Mouse (Mus musculus): ENCODE measurements around the gene Smarcal1. TPM values are rescaled to one million over a fixed set of nuclear protein-coding genes. Genes with fewer than 3 reads are reported as not detected.
A peak's percentile ranks its signal among the peaks of the same experiment; 100 is the strongest.

Smarcal1 gene
- total RNA-seq, 2 experiments from 2014 or later, result 42.3 to 45.3 TPM

DNA sequence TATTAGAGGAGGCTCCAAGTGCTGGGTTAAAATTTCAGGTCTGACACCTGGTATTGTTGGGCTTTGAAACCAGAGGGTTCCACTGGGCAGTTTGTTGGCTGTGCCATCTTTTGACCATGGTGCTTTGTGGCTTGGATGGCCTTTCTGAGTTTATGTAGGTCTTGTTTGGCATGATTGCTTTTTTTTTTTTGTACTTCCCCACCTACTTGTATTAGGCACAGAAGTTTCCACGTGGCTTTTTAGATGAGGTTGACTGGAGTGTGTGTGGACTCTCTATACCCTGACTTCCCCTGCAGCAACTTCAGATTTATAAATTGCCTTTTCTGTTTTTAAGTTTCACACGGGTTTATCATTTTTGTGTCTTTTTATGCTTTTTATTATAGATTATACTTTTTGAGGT lies 5.7 kb downstream of the Smarcal1 start:
- no peak for DNase-seq (ENCODE audit: low spot score in 2 of 2)

DNA sequence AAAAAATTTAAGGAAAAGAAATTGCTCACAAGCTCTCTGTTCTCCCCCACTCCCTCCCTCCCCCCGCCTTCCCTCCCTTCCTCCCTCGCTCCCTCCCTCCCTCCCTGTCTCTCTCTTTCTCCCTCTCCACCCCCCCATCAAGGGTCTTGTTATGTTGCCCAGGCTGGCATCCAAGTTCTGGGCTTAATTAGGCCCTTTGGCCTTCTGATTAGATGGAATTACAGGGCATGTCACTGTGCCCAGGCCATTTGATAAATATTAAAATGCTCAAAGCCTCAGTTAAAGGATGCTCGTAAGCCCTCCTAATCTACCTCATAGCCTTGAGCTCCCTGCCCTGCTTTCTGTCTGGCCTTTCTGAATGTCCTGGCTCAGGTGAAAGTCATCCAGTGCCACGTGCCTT lies 7.6 kb downstream of the Smarcal1 start:
- DNase-seq (ENCODE audit: low spot score in 2 of 2), result no peak

DNA sequence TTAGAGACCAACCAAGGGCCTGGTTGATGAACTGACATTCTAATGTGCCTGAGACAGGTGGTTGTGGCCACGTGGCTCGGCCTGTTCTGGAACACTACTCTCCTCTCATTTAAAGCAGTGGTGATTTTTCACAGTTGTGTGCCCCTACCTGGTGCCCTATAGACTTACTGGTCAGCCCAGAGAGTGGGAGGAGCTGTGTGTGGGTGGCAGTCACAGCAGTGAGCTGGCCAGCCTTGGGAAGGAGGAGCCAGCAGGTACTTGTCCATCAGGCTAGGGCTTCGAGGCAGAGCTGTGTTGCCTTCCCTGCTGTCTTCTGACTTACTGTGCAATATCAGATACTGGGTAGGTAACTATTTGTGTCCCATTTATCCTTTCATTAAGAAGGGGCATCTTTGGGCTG lies 9.3 kb downstream of the Smarcal1 start:
- DNase-seq (ENCODE audit: low spot score in 2 of 2), result no peak

DNA sequence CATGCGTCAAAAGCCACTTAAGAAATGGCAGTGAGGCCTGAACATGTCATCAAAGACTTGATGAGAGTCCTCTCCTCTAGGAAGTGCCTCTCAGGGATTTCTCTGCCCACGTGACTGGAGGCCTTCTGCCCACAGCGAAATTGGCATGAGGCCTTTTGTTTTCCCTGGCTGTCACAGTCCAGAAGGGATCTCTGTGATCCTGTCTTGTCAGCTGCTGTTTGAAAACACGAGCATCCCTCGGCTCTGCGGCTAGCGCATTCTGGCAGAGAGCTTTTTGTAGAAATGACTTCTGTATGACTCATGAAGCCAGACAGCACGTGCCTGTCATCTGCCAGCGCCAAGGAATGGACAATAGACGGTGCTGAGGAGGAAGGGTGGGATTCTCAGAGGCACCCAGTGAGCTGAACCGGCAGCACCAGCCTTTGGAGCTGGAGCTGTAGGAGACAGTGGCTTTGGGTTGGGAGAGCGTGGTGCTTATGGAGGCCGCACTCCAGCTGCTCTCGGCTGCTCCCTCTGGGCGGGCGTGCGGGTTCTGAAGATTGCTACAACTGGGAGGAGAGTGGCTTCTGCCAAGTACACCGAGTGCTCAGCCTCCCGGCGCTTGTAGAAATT lies 10.4 kb downstream of the Smarcal1 start:
- DNase-seq (ENCODE audit: low spot score in 2 of 2), result peak; percentile 33 to 53

DNA sequence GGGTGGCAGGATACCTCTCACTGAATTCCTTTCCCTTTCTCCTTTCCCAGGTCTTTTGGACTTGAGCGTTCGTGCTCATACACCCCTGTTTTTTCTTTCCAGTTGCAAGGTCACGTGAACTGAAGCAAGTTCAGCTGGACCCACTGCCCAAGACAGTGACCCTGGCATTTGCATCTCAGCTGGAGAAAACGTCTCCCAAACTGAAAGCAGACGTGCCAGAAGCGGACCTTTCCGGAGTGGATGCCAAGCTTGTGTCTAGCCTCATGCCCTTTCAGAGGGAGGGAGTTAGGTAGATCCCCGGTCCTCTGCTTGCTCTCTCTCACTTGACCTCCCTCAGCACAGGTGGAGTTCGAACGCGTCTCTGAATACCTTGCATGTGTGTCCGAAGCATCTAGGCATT lies 12.6 kb downstream of the Smarcal1 start:
- DNase-seq (ENCODE audit: low spot score in 2 of 2), result no peak

DNA sequence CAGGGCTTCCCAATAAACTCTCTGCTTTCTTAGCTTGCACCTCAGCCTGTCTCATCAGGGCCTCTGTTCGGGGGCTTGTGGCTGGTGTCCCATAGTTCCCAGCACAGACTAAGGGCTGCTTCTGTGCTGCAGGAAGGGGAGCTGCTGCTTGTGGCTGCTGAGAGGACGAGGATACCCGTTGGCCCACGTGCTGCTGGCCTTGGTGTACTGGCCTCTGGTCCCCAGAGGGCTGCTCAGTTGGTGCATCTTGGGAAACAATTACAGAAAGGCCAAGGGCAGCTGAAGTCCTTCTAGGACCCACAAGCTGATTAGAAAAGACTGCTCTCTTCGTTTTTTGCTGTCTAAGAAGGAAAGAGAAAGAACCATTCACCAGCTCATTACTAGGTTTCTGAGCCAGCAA lies 13.2 kb downstream of the Smarcal1 start:
- no peak for DNase-seq (ENCODE audit: low spot score in 2 of 2)

DNA sequence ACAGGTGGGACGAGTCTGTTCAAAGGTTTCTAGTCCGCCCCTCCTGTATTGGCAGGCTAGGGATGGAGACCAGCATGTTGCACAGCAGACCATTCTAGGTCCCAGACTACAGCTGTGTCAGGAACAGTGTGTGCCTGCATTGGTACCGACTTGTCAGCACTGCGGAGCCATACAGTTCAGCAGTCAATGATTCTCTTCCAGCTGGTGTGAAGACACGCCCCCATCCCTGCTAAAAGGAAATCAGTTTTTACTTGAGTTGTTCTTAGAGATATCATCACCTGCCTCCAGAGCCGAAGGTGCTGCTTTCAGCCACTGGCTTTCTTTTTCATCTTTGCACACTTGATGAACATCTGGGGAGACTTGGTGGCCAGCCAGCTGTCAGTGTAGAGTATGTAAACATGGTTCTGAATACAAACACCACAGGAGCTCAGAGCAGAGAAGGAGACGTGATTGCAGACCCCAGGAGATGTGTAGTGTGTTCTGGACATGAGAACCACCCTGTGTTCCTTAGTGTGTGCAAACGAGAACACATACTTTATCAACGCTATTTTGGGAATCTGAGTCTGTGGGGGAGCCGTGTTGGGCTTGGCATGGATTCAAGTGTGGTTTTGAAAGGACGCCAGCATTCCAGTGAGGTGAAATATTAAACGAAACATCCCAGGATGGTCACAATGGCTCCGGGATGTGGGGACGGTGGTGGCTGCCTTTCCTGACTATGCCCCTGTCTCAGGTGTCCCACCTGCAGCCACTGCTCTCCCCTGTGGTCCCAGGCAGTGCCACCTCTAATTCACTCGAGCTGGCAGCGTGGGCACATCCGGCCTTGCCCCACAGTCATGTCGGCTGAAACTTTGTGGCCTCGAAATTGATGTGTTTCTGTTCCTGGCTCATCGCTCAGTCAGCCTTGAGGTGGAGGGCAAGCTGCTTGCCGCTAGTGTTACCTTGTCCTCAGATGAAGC lies 16.4 kb downstream of the Smarcal1 start:
- no peak for DNase-seq (ENCODE audit: low spot score in 2 of 2)

DNA sequence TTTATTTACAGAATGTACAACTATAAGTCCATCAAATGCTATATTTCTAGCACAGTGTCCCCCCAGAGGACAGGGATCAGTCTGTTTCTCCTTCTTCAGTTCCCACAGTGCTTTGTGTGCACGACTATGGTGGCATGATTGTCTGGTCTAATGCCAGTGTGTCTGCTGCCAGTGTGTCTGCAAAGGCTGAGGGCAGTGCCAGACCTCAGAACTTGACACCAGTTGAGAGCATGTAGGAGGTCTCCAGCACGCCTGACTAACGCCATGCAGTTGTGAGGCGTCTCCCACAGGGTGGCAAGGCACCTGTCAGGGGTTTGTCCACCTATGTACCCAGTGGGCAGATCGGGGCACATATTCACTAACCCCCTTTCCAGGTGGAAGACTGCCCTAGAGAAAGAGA lies 17.7 kb downstream of the Smarcal1 start:
- DNase-seq (ENCODE audit: low spot score in 2 of 2), result no peak

DNA sequence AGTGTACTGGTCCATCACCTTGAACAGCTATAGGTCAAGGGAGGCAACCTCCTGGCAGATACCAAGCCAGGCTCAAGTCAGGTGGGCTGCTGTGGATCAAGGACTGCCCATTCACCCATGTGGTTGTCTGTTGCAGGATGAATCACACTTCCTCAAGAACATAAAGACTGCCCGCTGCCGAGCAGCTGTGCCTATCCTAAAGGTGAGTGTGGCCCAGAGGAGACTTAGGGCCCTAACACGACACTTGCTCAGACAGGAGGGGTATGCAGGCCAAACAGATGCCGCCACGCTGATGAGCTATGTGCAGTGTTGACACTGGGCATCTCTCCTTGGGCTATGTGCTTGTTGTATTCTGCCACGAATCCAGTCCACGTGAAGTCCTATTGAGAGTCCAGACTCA lies 18.2 kb downstream of the Smarcal1 start:
- DNase-seq (ENCODE audit: low spot score in 2 of 2), result no peak

DNA sequence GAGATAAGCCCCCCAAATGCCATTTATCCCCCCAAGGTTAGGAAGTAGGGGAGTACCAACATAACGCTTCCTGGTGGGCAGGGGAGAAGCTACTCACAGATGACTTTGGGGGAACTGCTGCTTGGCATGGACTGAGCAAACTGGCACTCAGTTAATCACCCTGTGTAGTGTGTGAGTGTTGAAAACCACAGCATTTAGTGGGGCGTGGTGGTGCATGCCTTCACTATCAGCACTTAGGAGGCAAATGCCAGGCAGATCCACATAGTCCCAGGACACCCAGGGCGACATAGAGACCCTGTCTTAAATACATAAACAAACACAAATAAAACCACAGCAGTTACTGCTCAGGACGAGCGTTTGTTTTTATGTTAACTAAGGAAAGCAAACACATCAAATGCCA lies 19.1 kb downstream of the Smarcal1 start:
- no peak for DNase-seq (ENCODE audit: low spot score in 2 of 2)

DNA sequence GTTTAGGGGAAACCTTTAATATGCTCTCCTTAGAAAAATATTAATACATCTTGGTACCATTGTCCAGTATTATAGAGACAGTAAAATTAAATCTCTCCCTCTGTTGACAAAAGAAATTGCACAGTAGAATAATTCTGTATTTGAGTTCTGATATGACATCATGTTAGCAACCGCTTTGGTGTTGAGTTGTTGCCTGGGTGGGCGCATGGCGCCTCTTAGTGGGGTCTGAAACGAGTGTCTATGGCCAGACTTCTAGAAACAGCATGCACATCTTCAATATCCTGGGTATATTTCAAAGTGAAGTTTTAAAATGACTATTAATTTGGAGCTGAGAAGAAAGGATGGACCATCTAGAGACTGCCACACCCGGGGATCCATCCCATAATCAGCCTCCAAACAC lies 19.8 kb downstream of the Smarcal1 start:
- no peak for DNase-seq (ENCODE audit: low spot score in 2 of 2)

DNA sequence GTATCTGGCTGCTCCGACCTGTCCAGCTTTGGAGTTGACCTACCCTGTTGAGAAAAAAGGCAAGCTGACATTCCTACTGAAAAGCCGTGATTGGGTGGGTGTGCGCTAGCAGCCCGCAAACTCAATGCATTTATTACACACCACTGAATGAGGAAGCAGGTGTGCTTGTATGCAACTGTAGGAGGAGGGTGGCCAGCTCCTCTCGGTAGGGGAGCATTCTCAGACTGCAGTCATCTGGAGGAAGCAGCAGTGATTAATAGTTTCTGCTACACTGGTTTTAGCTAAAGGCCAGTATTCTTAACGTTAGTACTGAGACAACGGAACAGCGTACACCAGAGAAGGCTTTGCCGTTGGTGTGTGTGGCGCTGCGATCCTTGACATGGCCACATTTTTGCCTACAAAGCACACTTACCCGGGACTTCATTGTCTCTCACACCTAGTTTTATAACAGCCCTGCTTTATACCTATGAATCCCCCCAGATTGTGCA lies 23.2 kb downstream of the Smarcal1 start:
- no peak for DNase-seq (ENCODE audit: low spot score in 2 of 2)

DNA sequence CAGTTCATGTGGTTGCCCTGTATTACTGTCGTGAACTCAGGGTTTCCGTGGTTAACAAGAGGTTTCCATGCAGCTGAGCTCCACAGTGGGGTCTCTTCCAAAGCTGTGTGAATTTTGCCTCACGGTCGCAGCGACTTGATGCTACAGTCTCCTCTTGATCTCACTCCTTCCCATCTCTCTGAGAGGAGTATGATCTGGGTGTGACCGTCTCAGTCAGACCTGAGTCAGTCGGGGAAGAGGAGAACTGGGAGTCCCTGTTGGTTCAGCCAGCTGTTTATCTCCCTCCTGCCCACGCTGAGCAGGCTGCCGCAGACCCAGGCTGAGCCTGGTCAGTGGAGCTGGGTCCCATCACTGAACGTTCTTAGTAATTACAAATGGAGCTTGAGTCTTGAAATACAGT lies 26.1 kb downstream of the Smarcal1 start:
- DNase-seq (ENCODE audit: low spot score in 2 of 2), result no peak

DNA sequence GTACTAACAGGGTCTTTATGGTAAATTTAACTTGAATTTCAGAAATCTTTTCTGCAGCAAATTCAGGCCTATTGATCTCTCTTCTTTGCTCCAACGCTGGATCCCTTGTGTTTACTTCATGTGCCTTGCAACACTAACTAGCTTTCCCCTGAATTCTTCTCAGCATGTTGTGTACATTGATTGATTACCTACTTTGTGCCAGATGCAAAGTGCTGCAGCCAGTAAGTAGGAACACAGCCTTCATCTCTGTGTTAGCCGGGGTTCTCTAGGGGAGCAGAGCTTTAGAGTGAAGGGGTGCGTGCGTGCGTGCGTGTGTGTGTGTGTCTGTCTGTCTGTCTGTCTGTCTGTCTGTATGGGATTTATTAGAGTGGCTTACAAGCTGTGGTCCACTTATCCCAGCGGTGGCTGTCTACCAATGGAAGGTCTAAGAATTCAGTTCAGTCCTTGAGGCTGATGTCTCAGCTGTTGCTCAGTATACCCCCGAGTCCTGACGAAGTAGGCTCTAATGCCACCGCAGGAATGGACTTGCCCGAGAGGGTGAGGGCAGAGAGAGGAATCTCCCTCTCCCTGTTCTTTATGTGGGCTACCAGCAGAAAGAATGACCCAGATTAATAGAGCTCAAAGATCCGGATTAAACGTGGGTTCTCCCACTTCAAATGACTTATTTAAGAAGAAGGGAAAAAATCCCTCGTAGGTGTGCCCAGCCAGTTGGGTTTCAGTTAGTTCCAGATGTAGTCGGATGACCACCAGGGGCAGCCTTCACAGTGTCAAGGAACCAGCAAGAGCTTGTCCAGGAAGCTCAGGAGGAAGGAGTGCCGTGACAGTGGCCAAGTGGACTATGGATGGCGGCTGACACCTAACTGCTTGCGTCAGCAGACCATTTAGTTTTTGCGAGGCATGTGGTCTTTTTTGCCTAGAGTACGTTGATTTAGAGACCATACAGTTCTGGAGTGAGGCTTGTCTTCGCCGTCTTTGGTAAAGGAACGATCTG lies 27.1 kb downstream of the Smarcal1 start:
- no peak for DNase-seq (ENCODE audit: low spot score in 2 of 2)

DNA sequence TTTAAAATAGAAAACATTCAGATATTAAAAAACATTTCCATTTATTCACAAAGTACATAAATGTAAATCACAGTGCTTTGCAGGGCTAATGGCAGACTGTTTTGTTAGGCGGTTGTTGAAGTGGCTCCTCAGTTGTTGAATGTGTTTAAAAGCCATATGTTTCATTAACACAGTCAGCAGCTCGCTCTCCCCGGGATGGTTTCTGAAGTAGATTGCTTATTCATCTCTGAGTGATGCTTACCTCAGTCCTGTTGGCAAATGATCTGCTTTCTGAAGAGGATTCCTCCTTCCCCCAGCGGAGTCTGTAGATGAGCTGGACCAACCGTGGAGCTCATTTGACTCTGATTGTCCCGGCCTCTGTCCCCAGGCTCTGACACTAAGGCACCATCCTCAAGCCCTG lies 29.1 kb downstream of the Smarcal1 start:
- DNase-seq (ENCODE audit: low spot score in 2 of 2), result no peak

DNA sequence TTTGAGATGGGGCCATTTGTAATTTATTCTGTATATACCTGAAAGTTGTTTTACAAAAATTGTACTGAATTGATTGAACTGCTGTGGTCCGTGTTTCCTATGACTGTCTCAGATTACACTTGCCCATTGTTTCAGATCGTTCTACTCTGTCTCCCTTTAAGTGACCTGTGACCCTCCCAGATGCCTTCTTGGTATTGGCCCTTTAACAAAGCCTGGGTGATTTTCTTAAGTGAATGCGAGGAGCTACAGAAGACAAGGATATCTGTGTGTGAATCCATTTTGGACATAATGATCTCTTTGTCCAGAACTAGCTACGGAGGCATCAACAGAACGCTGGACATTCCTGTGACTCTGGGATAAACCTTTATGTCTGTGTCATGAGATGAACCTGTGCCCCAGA lies 52.2 kb downstream of the Smarcal1 start:
- DNase-seq (ENCODE audit: low spot score in 2 of 2), result no peak

DNA sequence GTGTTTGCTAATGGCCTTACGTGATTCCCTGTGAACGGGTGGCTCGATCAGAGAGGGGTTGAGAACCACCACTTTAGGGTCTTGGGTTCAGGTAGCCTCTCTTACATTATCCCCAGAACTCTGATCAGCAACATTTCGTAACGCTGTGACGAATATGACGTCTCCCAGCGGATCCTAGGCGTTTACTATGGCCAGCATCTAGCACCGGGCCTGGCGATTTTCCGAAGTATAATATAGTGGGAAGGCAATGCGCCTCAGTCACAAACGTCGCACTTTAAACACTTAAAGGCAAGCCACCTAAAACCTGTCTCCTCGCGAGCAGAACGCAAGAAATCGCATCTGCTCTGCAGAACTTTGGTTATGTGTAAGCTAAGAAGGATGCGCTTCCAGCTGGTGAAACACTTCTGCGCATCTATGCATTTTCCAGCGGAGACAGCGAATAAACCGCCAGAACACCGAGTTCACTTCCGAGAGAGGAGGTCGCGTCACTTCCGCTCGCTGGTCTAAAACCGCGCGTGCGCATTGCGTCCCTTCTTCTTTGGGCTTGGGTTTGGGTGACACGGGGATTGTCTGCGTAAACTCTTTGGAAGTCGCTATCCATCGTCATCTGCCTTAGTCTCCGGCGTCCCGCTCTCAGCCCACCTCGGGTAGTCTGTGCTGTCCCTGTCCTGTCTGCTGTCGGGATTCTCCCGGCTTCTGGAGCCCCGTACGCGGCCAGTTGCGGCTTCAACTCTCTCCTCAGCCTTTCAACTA lies 57.8 kb downstream of the Smarcal1 start:
- peak; percentile 61 to 63 for DNase-seq (ENCODE audit: low spot score in 2 of 2)

DNA sequence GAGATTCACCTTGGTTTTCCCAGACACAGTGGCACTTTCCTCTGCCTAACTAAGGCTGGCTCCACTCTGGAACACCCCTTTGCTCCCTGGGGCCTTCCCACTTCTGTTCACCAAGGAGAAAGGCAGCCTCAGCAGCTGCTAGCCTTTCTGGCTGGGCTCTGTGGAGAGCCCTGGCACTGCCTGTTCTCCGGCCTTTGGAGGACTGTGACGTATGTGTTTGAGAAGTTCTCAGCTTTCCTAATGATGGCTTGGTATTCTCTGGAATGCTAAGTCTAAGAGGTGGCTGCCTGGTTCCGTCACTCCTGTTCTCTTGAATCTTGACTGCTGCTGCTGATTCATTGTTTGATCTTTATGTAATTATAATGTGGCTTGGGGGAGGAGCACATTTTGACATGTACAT lies 90.0 kb downstream of the Smarcal1 start:
- peak; percentile 3 to 10 for DNase-seq (ENCODE audit: low spot score in 2 of 2)

All from layer of hippocampus, postnatal 10 days (tissue).